Mouse (Mus musculus) heart, postnatal 4 days (tissue): ENCODE measurements around the gene Igfbp4. TPM values are rescaled to one million over a fixed set of nuclear protein-coding genes. Genes with fewer than 3 reads are reported as not detected.
A peak's percentile ranks its signal among the peaks of the same experiment; 100 is the strongest.

Experiments
- DNase-seq: peaks from one replicate; pipeline ENCODE4 v3.0.0; 2021
- total RNA-seq, 2 experiments: library from RNA; stranded (reverse); gene quantifications; 2 replicates each; pipeline ENCODE4 v1.2.3; 2021

Gene Igfbp4
- total RNA-seq, 2 experiments from 2014 or later: 204 to 217 TPM

DNA sequence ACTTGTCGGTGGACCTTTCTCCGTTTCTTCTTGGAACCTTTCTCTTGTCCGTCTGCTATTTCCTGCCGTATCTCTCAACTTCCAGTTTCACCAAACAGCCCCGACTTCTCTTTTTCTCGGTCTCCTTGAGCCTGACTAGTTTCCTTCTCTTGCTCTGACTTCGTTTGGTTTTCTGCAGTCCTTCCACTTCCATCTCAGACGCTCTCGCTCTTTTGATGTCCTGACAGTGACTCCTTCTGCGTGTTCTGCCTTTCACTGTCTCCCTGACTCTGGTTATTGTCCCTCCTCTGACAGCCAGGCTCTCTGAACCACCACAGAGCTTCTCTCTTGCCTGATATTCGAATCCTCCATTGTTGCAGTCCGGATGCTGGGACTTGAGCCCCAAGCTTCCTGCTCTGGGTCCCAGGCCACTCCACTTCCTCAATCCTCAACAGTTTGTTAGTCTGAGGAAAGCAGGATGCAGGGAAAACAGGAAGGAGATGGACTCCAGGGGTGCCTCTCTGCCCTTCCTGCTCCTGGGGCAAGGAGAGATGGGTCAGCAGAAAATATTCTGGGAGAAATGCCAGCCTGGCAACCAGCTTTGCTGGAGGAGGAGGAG lies 1.9 kb downstream of the Igfbp4 start:
- DNase-seq: peak; percentile 60

DNA sequence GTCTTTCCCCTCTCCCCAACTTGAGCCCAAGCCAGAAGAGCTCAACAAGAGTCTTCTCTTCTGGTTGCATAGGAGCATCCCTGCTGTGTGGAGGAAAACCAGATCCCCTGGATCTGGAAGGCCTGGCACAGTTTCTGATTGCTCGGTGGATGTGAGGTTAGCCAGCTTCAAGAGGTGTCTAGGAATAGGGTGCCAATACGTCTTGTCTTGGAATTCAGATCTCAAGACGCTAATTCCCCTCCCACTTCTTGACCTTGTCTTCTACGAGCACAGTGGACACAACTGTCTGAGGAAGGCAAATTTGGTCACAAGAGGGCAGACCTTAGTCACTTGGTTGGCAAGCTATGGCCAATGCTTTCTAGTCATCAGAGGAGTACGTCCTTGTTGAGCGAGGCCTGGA lies 2.6 kb downstream of the Igfbp4 start:
- no peak for DNase-seq

DNA sequence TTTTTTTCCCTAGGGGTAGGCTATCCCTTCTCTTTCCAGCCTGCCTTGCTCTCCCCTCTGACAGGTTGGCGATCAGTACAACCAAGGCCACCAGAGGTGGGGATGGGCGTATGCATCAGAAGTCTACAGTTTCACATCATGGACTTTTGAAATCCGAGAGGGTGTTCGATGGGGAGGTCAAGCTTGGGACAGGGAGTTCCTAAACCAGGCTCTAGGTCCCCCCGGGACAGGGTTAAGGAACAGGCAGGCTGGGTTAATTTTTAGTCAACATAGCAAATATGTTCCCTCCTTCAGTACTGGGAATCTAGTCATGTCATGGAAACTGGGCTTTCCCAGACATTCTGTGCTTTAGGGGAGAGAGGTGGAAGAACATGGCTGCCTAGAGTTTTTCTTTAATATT lies 3.3 kb downstream of the Igfbp4 start:
- no peak for DNase-seq

DNA sequence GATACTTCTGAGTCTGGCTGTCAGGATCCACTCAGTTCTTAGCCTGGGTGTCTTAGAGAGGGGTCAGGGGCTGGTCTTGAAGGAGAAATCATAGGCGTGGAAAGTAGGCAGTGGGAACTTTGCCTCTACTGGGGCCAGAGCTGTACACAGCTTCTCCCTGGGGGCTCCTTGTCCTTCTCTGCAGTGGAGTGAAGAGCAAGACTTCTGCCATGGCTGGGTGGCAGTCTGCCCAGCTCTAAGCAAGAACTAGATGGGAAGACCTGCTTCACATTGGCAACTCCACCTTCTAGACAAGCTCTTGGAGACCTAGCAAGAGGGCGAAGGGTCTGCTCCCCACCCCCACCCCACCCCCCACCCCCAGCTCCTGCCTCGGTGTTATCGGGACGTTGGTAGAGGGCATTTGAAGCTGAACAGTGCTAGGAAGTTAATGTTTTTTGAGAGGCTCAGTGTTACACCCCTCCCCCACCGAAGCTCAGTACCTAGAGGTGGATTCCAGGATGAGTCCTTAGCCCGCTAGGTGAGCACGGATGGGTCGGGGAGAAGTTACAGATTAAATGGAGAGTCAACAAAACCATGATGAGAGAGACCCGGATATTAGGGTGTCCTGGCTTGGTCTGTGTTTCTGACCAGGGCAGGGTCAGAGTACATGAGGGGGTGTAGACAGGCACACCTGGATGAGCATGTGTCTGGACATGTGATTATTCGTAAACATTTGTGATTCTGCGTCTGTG lies 4.3 kb downstream of the Igfbp4 start:
- DNase-seq: no peak

DNA sequence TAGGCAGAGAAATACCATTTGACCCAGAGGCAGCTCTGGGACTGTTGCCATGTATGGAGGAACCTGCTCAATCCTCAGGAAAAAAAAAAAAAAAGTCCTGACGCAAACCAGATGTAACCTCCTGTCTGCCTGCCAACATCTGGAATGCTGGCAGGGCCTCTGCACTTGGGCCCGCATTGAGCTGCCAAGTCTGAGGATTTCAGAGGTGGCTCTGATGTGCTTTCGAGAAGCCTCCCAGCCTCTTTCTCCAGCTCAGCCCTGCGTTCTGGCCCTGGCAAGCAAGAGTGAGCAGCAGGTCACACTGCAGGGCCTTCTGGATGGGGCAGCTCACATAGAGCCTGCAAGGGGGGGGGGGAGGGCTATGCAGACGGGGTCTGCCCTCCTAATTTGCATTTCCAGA lies 6.1 kb downstream of the Igfbp4 start:
- DNase-seq: peak; percentile 92

DNA sequence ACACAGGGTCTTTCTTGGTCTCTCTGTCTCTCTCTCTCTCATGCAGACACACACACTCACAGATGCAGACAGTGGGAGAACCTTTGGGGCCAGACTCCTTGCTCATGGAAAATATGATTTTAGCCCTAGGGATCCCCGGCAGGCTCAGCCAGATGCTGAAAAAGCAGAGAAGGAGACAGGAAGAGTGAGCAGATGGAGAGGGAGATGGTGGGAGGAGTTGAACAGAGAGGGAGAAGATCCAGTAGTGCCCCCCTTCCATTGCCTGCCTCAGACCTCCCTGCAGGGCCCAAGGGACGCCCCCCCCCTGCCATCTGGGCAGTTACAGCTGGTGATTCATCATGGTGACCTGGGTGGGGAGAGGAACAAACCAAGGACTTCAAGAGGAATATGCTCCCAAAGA lies 6.6 kb downstream of the Igfbp4 start:
- DNase-seq: peak; percentile 52

GRCm38 (mm10) chr11:99055143-99055542 lies 14.1 kb downstream of the Igfbp4 start:
- DNase-seq: peak; percentile 63

GRCm38 (mm10) chr11:99055571-99056452 lies 14.8 kb downstream of the Igfbp4 start:
- DNase-seq: peak; percentile 70

DNA sequence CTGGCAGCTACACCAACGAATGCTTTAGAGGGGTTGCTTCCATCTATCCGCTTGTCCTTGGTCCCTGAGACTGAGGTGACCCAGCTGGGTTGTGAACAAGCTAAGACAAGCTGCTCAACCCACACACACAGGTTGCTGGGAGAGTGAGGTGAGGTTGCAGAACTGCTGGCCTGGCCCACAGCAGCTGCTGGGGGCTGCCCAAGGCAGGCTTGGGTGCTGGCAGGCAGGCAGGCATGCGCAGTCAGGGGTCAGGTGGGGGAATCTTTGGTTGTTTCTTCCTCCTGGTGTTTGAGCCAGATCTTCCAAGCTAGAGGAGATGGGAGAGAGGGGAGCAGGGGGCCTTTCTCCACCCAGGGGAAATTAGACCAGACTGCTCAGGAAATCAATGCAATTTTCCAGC lies 19.4 kb downstream of the Igfbp4 start:
- peak; percentile 55 for DNase-seq

- no peak for DNase-seq
These were observed 21.6 kb downstream of the Igfbp4 start for GRCm38 (mm10) chr11:99062661-99063060.

GRCm38 (mm10) chr11:99063406-99064131 lies 22.5 kb downstream of the Igfbp4 start:
- no peak for DNase-seq

- DNase-seq: no peak
These were observed 24.3 kb downstream of the Igfbp4 start for GRCm38 (mm10) chr11:99065353-99065752.

- DNase-seq: peak; percentile 89
These were observed 24.9 kb downstream of the Igfbp4 start for GRCm38 (mm10) chr11:99065979-99066378.

GRCm38 (mm10) chr11:99067591-99067990 lies 26.5 kb downstream of the Igfbp4 start:
- no peak for DNase-seq

DNA sequence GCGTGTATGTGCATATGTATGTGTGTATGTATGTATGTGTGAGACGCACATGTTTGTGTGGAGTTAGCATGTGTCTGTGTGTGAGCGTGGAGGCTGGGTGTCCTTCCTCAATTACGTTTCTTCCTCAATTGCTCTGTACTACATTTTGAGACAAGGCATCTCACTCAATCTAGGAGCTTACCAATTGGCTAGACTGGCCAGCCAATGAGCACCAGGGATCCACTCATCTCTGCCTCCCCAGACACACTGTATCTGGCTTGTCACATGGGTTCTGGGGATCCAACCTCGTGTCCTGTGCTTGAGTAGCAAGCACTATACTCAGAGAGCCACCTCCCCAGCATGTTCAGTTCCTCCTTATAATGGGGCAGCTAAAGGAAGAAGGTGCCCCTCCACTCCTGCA lies 27.4 kb downstream of the Igfbp4 start:
- no peak for DNase-seq

DNA sequence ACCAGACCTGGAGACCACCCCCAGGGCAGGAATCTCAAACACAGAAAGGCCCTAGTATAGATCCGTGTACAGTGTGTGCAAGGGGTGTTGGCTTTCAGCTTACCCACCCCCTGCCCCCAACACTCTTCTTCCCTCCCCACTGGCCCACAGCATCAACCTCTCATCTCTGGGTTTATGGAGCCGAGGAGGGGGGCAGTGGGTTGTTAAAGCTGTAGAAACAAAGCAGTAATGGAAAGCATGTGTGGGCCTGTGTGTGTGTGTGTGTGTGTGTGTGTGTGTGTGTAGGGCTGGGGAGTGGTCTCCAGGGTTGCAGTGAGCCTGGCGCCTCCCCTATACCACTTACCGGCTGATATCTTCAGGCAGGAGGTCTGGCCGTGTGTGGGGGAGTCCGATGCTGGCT lies 30.8 kb downstream of the Igfbp4 start:
- no peak for DNase-seq

GRCm38 (mm10) chr11:99073781-99074180 lies 32.7 kb downstream of the Igfbp4 start:
- no peak for DNase-seq

- no peak for DNase-seq
These were observed 35.8 kb downstream of the Igfbp4 start for GRCm38 (mm10) chr11:99076744-99077319.

DNA sequence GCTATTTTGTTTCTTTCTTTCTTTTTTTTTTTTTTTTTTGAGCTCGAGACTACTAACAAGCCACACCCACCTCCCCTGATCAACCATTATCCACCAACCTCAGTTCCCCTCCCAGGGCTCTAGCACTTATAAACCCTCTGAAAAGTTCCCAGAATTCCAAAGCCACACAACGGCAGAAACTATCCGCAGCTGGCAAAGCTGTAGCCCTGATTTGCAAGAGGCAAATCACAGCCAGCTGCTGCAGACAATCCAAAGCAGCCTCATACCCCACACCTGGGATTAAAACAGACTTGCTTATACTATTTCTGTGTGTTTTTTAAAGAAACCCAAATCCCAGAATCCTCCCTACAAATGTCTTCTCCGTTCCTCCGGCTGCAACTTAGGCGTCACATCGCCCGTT lies 36.8 kb downstream of the Igfbp4 start:
- DNase-seq: no peak

DNA sequence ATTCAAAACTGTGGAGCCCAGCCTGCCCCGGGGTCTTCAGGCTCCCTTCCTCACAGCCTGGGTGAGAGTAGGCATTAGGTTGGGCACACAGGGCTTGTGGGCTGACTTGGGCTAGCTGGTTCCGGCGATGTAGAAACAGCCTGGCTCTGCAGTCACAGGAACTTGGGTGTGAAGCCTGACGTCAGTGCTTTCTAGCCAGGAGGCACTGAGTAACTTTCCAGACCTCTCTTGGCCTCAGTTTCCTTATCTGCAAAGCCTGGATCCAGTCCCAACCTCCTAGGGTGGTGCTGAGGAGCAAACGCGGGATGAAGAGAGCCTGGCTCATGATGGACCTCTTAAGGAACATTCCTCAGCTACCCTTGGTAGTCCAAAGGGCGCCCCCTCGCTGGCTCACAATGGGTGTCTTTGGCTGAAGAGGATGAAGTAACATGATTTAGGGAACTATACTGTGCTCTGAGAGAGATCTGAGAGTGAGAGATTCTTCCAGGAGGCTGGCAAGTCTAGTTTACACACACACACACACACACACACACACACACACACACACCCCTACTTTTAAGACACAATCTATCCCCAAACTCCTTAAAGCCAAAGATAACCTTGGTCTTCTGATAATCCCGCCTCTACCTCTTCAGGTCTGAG lies 40.0 kb downstream of the Igfbp4 start:
- no peak for DNase-seq

DNA sequence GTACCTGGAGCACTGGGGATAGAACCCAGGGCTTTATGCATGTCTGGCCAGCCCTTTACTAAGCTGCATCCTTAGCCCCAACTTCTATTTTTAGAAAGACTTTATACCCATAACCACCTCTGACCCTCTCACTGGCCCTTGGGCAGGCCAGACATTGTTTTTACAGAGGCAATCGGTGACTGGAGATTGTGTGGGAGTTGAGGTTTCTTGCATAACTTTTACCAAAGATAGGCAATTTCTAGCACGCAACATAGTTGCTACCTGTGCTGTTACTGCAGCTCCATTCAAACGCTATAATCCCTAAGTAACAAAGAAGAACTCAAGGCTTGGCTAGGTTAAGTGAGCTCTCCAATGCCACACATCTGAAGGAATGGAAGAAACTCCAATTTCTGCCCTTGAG lies 40.5 kb downstream of the Igfbp4 start:
- DNase-seq: no peak

DNA sequence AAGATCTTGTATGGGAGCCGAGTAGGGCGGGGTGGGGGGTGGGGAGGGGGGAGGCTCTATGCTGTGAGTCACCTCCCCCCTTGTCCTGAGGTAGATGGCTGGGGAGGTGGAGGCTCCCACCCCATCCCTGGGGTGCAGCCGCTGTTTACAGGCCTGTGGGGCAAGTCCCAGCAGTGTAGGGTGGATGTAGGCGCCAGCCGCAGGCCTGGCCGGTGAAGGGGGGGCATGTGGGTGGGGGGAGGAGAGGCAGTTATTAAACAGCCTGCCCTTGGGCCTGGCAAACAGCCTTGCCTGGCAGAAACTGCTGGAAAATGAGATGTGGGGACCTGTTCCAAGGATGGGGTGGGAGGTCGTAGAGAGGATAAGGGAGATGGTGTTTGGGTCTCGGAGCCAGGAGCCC lies 41.1 kb downstream of the Igfbp4 start:
- peak; percentile 37 for DNase-seq
